Mouse (Mus musculus) layer of hippocampus, adult 2 months (tissue): ENCODE data around the gene Osgin1. TPM values are rescaled to one million over a fixed set of nuclear protein-coding genes. Genes with fewer than 3 reads are reported as not detected.

Experiments
- DNase-seq, 2 experiments: peaks; one replicate each; pipeline ENCODE4 v3.0.0; 2022; ENCODE audit warnings: low spot score in 2 of 2
- H3K27ac ChIP-seq: fragments of 200-600 bp; 2 replicates; pipeline ENCODE4 v1.8.1; 2022
- H3K4me3 ChIP-seq: fragments of 200-600 bp; 2 replicates; pipeline ENCODE4 v1.8.1; 2022; ENCODE audit warnings: mild to moderate bottlenecking
- CTCF ChIP-seq: fragments of 200-600 bp; conservative IDR thresholded peaks from 2 replicates; pipeline ENCODE4 v1.8.1; 2022; ENCODE audit warnings: antibody characterized with exemption, mild to moderate bottlenecking, moderate library complexity
- total RNA-seq, 2 experiments: library from RNA; stranded (reverse); gene quantifications; 2 replicates each; pipeline ENCODE4 v1.2.3; 2021

The Osgin1 gene
- total RNA-seq, 2 experiments from 2014 or later, result 0.18 to 1.3 TPM

DNA sequence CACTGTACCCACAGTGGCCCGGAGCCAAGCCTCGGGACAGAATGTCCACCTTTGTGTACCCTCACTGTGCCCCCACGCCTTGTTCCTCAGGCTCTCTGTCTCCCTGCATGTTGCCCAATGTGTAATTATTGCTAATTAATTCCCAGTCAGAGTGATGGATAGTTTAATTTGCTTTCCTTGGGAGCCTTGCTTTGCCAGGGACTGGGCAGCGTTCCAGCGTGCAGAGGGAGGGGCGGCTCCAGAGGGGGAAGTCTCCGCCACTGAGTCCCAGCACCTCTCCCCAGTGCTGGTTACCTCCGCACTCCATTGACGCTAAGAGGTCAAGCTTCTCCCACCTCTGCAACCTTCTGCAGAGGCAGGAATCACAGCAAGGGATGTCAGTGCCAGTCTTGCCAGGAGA is 27.4 kb downstream of the Osgin1 start:
- no peak for TF ChIP-seq CTCF
- H3K27ac ChIP-seq, result no peak overlapping the region
- no peak overlapping the region for H3K4me3 ChIP-seq
- DNase-seq, result no peak

DNA sequence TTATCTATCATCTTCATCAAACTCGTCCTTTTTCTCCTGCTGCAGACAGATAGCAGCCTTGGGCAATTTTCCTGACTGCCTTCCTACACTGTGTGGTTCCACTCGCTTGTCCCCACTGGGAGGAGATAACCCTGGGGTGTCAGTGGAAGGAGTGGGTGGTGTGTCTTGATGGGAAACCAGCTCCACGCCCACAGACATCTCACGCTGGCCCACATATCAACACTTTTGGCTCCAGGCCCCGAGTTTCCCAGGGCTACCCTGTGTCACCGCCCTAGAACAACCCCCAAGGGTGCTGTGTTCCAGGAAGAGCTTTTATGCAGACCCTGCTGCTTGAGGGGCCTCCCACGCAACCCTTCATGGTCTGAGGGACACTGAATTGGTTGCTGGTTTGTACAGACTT is 29.8 kb downstream of the Osgin1 start:
- no peak for DNase-seq
- Histone ChIP-seq H3K4me3 (no peak overlapping the region), H3K27ac (peak overlapping the region; percentile 86; the same call in 1 of the 2 replicates)
- no peak for TF ChIP-seq CTCF

DNA sequence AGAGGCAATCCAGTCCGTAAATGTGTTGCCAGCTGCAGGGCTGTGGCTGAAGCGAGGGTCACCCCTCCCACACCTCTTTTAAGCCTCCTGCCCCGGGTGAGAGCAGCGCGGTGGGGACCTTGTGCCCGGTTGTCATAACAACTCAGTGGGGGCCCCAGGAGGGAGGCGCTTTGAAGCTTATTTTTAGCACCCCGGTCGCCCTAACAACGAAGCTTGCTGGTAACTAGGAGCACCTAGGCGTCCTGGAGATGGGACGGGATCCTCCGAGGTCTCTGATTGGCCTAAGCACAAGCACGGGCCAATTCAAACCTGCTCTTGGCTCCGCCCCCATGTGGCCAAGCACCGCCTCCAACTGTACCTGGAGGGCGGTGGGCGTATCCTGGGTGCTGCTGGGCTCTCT is 32.2 kb downstream of the Osgin1 start:
- Histone ChIP-seq H3K27ac (peak overlapping the region; percentile 86), H3K4me3 (peak overlapping the region; percentile 20; the same call in 1 of the 2 replicates)
- TF ChIP-seq CTCF, result no peak
- peak; percentile 52 to 74 for DNase-seq

DNA sequence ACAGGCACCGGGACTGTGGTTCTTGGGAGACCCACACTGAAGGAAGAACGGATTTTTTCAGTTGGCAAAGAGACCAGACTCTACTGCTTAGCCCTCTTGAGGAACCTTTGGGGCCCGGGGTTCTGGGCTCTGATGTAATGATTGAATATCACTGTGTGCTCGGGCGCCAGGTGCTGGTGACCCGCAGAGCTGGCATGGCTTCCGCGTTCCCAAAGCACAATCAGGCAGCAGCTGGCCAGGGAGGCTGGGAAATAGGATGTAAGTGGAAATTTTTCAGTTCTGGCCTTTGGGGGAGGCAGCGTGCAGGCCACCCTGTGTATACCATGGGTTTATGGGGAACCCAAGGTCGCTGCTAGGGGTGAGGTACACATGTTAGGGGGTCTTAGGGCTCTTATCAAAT is 32.9 kb downstream of the Osgin1 start:
- no peak for DNase-seq
- no peak for TF ChIP-seq CTCF
- Histone ChIP-seq H3K4me3 (no peak overlapping the region), H3K27ac (peak overlapping the region; percentile 86)

DNA sequence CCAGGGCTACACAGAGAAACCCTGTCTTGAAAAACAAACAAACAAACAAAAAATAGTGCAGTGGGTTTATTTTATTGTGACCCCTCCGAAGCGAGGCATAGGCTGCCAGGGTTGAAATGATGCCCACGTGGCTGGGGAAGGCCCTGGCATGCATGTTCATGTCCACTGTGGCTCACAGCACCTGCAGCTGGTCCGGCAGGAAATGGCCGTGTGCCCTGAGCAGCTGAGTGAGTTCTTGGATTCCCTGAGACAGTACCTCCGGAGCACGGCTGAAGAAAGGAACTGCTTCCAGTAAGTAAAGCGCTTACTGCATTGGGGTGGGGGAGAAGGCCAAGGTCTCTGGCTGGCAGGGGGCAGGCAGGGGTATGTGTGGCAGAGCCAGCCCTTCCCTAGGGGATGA is 34.2 kb downstream of the Osgin1 start:
- no peak for DNase-seq
- no peak for TF ChIP-seq CTCF
- no peak overlapping the region for H3K27ac ChIP-seq
- H3K4me3 ChIP-seq, result no peak overlapping the region

DNA sequence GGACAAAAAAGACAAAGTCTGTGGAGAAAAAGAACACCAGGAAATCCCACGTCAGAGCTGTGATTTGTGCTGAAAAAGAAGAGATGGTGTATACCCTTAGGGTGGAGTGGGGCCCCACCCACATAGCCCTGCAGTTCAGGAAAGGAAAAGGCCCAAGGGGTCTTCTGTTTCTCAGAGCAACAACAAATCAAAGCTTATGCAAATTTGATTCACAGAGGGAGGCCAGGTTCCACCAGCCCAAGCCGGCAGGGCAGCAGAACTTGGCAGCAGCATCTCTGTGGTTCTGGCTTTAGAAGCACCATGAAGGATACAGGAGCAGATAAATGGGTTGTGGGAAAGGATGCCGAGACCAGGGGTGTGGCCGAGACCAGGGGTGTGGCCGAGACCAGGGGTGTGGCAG is 44.8 kb downstream of the Osgin1 start:
- no peak for TF ChIP-seq CTCF
- Histone ChIP-seq H3K27ac (no peak overlapping the region), H3K4me3 (no peak overlapping the region)
- DNase-seq, result no peak

DNA sequence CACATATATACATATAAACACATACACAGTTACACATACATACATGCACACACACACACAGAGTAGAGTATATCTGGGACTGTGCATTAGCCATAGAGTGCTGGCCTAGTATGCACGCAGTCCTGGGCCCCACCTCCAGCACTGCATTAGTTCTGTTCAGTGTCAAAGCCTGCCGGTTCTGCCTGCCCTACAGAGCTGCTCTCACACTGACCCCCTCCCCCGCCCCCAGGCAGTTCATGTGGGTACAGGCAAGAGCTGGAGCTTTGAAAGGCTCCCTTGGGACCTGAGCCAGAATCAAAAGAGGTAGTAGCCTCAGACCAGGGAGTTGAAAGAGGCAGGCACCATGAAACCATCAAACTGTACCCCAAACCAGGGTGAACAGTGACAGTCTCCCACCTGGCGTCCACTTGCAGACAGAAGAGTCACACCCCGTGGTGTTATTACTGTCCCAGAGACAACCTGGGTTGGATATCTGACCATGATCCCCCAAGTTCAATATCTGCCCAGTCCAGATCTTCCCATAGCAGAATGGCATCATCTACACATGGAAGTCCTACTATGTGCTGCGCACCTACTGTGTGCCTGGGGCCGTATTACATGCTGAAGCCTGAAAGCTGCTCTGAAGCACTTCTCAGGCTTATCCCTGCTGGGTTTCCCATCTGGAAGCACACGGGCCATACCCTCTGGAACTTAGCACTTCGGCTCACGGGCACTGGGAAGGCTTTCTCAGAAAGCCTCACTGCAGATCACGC is 50.4 kb downstream of the Osgin1 start:
- no peak for DNase-seq
- TF ChIP-seq CTCF, result no peak

DNA sequence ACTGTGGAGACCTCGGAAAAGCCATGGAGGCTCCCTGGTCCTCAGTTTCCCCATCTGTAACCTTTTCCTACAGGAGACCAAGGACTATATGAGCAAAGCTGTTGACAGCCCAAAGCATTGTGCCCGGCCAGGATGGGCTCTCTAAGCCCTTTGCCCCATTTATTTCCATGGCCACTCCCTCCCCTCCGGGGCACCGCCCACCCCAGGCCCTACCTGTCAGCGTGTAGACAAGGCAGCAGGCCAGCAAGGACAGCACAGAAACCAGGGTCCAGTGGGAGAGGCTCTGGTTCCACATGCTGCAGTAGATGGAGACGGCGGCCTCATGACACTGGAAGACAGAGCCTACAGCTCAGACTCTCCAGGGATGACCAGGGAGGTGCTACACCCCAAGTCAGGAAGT is 53.2 kb downstream of the Osgin1 start:
- no peak overlapping the region for H3K4me3 ChIP-seq
- no peak for DNase-seq
- H3K27ac ChIP-seq, result no peak overlapping the region
- TF ChIP-seq CTCF, result no peak

More for the DNA sequence above, 50.4 kb downstream of the Osgin1 start:
- Histone ChIP-seq H3K27ac (no peak overlapping the region), H3K4me3 (no peak overlapping the region)

Other genes starting within 250 kb of the Osgin1 start
- 100 to 1,000 TPM; 315 to 337 TPM for gene Hsbp1, start 89.6 kb upstream of the Osgin1 start, total RNA-seq
- gene Mlycd, start 39.2 kb upstream of the Osgin1 start, total RNA-seq, result 10 to 100 TPM; 29.1 to 30.8 TPM
- 100 to 1,000 TPM in 1 of 2 experiments, 10 to 100 TPM in 1; 99.0 to 104 TPM for gene Necab2, start 12.6 kb downstream of the Osgin1 start, total RNA-seq
- under 1 TPM in 1 of 2 experiments, not detected in 1; 0.41 TPM for gene Slc38a8, start 67.6 kb downstream of the Osgin1 start, total RNA-seq
- 10 to 100 TPM; 74.4 to 77.8 TPM for gene Mbtps1, start 124.6 kb downstream of the Osgin1 start, total RNA-seq
- gene Hsdl1, start 141.1 kb downstream of the Osgin1 start, total RNA-seq, result 10 to 100 TPM; 43.9 to 51.2 TPM
- gene Dnaaf1, start 141.1 kb downstream of the Osgin1 start, total RNA-seq, result under 1 TPM; 0.32 to 0.38 TPM
- gene Taf1c, start 171.1 kb downstream of the Osgin1 start, total RNA-seq, result 10 to 100 TPM; 10.8 to 11.1 TPM
- under 1 TPM; 0.47 to 0.87 TPM for gene Adad2, start 178.6 kb downstream of the Osgin1 start, total RNA-seq
- 1 to 10 TPM; 2.6 to 3.1 TPM for gene Kcng4, start 201.6 kb downstream of the Osgin1 start, total RNA-seq
- 1 to 10 TPM; 6.3 to 6.7 TPM for gene Wfdc1, start 232.2 kb downstream of the Osgin1 start, total RNA-seq